Mouse (Mus musculus) heart, postnatal 0 days (tissue): ENCODE results near the gene 1700123O20Rik.

Experiments
- CTCF ChIP-seq: IDR thresholded peaks from 2 replicates; pipeline ENCODE4 v1.5.1; 2016; ENCODE audit warnings: antibody characterized with exemption, control low read depth, low read depth
- EP300 ChIP-seq: IDR thresholded peaks from 2 replicates; pipeline ENCODE4 v1.6.1; 2016; ENCODE audit warnings: antibody characterized with exemption, low read depth

DNA sequence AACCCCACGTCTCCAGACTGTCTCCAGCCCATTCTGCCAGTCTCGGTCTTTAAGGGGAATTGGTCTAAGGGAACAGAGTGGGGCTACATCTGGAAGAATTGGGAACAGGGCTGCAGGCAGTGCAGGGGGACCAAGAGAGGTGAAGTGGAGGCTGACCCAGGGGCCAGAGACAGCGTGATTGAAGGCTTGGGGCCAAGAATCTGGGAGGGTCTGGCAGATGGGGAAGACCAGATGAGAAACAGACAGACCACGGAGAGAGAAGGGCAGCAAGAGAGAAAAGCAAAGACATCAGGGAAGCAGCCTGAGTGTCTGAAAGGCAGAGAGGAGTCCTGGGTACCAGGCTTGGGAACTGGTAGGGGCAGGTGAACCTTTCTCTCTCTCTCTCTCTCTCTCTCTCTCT is 45.9 kb upstream of the 1700123O20Rik start:
- TF ChIP-seq CTCF (no peak), EP300 (no peak)
